Mouse (Mus musculus): ENCODE data around the gene Epb41l4b.

- TF ChIP-seq ETS1 (conservative IDR thresholded peaks at IDR 0.05; ENCODE audit: low read depth, low read length) = peak; percentile 38; the same call in 1 of the 2 replicates
- no peak for TF ChIP-seq TBP (conservative IDR thresholded peaks at IDR 0.05; ENCODE audit: low read depth, low read length)
- TF ChIP-seq CTCF (conservative IDR thresholded peaks at IDR 0.05 in 1 of 2, IDR thresholded peaks at IDR 0.05 in 1 of 2; ENCODE audit: low read depth in 2 of 2, low read length in 2 of 2) = no peak
- no peak for TF ChIP-seq CHD2 (IDR thresholded peaks at IDR 0.05; ENCODE audit: low read length)
- no peak for TF ChIP-seq POLR2A (IDR thresholded peaks at IDR 0.05; ENCODE audit: low read depth, low read length)
- 0 out of 2 replicates have a peak, but pooled peaks have one; percentile 20 for TF ChIP-seq BHLHE40 (IDR thresholded peaks at IDR 0.05; ENCODE audit: low read depth, low read length)
- TF ChIP-seq SMC3 (IDR thresholded peaks at IDR 0.05; ENCODE audit: low read depth, low read length) = no peak
- no peak for TF ChIP-seq KAT2A (IDR thresholded peaks at IDR 0.05; ENCODE audit: insufficient replicate concordance, low read length)
Measured at GRCm38 (mm10) chr4:56944286-56944685, 199.0 kb downstream of the Epb41l4b start.

Data from CH12.LX (cell line).